Mouse (Mus musculus) MEL (cell line): ENCODE measurements at regions not wholly inside any gene's neighbourhood (a gene's known extent, or its start where the extent isn't known, plus 50 kb on each side); places are given as distances from the start of the nearest gene placed in this dataset.

Experiments
- DNase-seq: peaks from one replicate; pipeline ENCODE4 v3.0.0; 2011; ENCODE audit warnings: low read depth, low spot score
- H3K27ac ChIP-seq: 2 replicates; pipeline ENCODE4 v1.5.1; 2012; ENCODE audit warnings: low read depth, mild to moderate bottlenecking, control low read depth, low read length, moderate library complexity; ENCODE audit not compliant: control insufficient read depth
- H3K27me3 ChIP-seq, 2 experiments: fragments of 150-350 bp in 1 of 2; sonication (generic) in 1 of 2; 2 replicates each; pipeline ENCODE4 v1.6.1; 2012; ENCODE audit warnings: low read length in 2 of 2, mild to moderate bottlenecking in 2 of 2, improper control_type of control experiment in 1 of 2, moderate library complexity in 1 of 2; ENCODE audit not compliant: insufficient read depth in 2 of 2, control insufficient read depth in 1 of 2
- H3K36me3 ChIP-seq, 2 experiments: 2 replicates each; pipeline ENCODE4 v1.6.1; 2012 to 2014; ENCODE audit warnings: low read length in 2 of 2, improper control_type of control experiment in 1 of 2, inconsistent platforms in 1 of 2, mild to moderate bottlenecking in 1 of 2; ENCODE audit not compliant: insufficient read depth in 2 of 2, control insufficient read depth in 1 of 2
- H3K4me1 ChIP-seq, 2 experiments: fragments of 150-350 bp in 1 of 2; sonication (generic) in 1 of 2; 2 replicates each; pipeline ENCODE4 v1.6.1; 2012; ENCODE audit warnings: low read length in 2 of 2, improper control_type of control experiment in 1 of 2, mild to moderate bottlenecking in 1 of 2; ENCODE audit not compliant: insufficient read depth in 2 of 2, control insufficient read depth in 1 of 2
- H3K4me3 ChIP-seq, 2 experiments: fragments of 150-350 bp in 1 of 2; sonication (generic) in 1 of 2; 2 replicates each; pipeline ENCODE4 v1.5.1; 2012; ENCODE audit warnings: low read depth in 2 of 2, low read length in 2 of 2, mild to moderate bottlenecking in 2 of 2, moderate library complexity in 2 of 2, control low read depth in 1 of 2, improper control_type of control experiment in 1 of 2; ENCODE audit not compliant: control insufficient read depth in 1 of 2, insufficient read depth in 1 of 2
- H3K79me2 ChIP-seq: 2 replicates; pipeline ENCODE4 v1.6.1; 2012; ENCODE audit warnings: mild to moderate bottlenecking, low read length, moderate library complexity; ENCODE audit not compliant: control insufficient read depth, poor library complexity, insufficient read depth
- H3K9ac ChIP-seq: 2 replicates; pipeline ENCODE4 v1.6.1; 2012; ENCODE audit warnings: low read depth, mild to moderate bottlenecking, control low read depth, low read length, moderate library complexity; ENCODE audit not compliant: control insufficient read depth, poor library complexity, severe bottlenecking
- H3K9me3 ChIP-seq: fragments of 150-350 bp; sonication (generic); replicated peaks from 2 replicates; pipeline ENCODE4 v1.6.1; 2012; ENCODE audit warnings: mild to moderate bottlenecking, low read length, improper control_type of control experiment, moderate library complexity; ENCODE audit not compliant: insufficient read depth
- BHLHE40 ChIP-seq: IDR thresholded peaks from 2 replicates; pipeline ENCODE4 v1.6.1; 2012; ENCODE audit warnings: low read depth, mild to moderate bottlenecking, inconsistent platforms, low read length, improper control_type of control experiment, borderline replicate concordance
- CHD1 ChIP-seq: IDR thresholded peaks from 2 replicates; pipeline ENCODE4 v1.6.1; 2012; ENCODE audit warnings: low read depth, mild to moderate bottlenecking, inconsistent platforms, low read length, improper control_type of control experiment
- CHD2 ChIP-seq: IDR thresholded peaks from 2 replicates; pipeline ENCODE4 v1.6.1; 2011; ENCODE audit warnings: low read length, improper control_type of control experiment
- CTCF ChIP-seq, 3 experiments: IDR thresholded peaks in 2 of 3; conservative IDR thresholded peaks in 1 of 3; 2 replicates each; pipeline ENCODE4 v1.5.1; 2011 to 2012; ENCODE audit warnings: low read length in 3 of 3, low read depth in 2 of 3, mild to moderate bottlenecking in 2 of 3, improper control_type of control experiment in 1 of 3, inconsistent platforms in 1 of 3, mixed read lengths in 1 of 3, moderate library complexity in 1 of 3; ENCODE audit not compliant: control insufficient read depth in 1 of 3, insufficient read depth in 1 of 3, poor library complexity in 1 of 3, severe bottlenecking in 1 of 3
- ELF1 ChIP-seq: IDR thresholded peaks from 2 replicates; pipeline ENCODE4 v1.6.1; 2014; ENCODE audit warnings: low read depth, mild to moderate bottlenecking, inconsistent platforms, low read length, improper control_type of control experiment, moderate library complexity
- EP300 ChIP-seq, 2 experiments: IDR thresholded peaks; 2 replicates each; pipeline ENCODE4 v1.6.1; 2011; ENCODE audit warnings: improper control_type of control experiment in 2 of 2, low read length in 2 of 2, low read depth in 1 of 2, mild to moderate bottlenecking in 1 of 2
- GABPA ChIP-seq: IDR thresholded peaks from 2 replicates; pipeline ENCODE4 v1.6.1; 2012; ENCODE audit warnings: low read depth, mild to moderate bottlenecking, inconsistent platforms, low read length, improper control_type of control experiment, moderate library complexity
- HCFC1 ChIP-seq: IDR thresholded peaks from 2 replicates; pipeline ENCODE4 v1.6.1; 2012; ENCODE audit warnings: low read depth, mild to moderate bottlenecking, inconsistent platforms, low read length, improper control_type of control experiment, moderate library complexity
- JUND ChIP-seq: IDR thresholded peaks from 2 replicates; pipeline ENCODE4 v1.6.1; 2011; ENCODE audit warnings: low read depth, mild to moderate bottlenecking, improper control_type of control experiment, low read length
- KAT2A ChIP-seq: conservative IDR thresholded peaks from 2 replicates; pipeline ENCODE4 v1.6.1; 2012; ENCODE audit warnings: low read depth, low read length, improper control_type of control experiment, inconsistent platforms
- MAFK ChIP-seq: IDR thresholded peaks from 2 replicates; pipeline ENCODE4 v1.6.1; 2011; ENCODE audit warnings: low read depth, mild to moderate bottlenecking, low read length, improper control_type of control experiment, borderline replicate concordance
- MAX ChIP-seq: IDR thresholded peaks from 2 replicates; pipeline ENCODE4 v1.6.1; 2011; ENCODE audit warnings: low read length, improper control_type of control experiment
- MEF2A ChIP-seq: IDR thresholded peaks from 2 replicates; pipeline ENCODE4 v1.6.1; 2014; ENCODE audit warnings: low read depth, mild to moderate bottlenecking, inconsistent platforms, low read length, improper control_type of control experiment; ENCODE audit not compliant: poor library complexity, insufficient replicate concordance, severe bottlenecking; ENCODE audit errors: extremely low read depth
- MXI1 ChIP-seq: IDR thresholded peaks from 2 replicates; pipeline ENCODE4 v1.6.1; 2011; ENCODE audit warnings: mild to moderate bottlenecking, low read depth, low read length, improper control_type of control experiment
- MYB ChIP-seq: IDR thresholded peaks from 2 replicates; pipeline ENCODE4 v1.6.1; 2011; ENCODE audit warnings: mild to moderate bottlenecking, low read depth, low read length, improper control_type of control experiment
- NRF1 ChIP-seq: IDR thresholded peaks from 2 replicates; pipeline ENCODE4 v1.6.1; 2014; ENCODE audit warnings: low read depth, mild to moderate bottlenecking, inconsistent platforms, low read length, improper control_type of control experiment, moderate library complexity; ENCODE audit not compliant: poor library complexity, insufficient read depth, severe bottlenecking
- POLR2A ChIP-seq, 2 experiments: IDR thresholded peaks; 2 replicates each; pipeline ENCODE4 v1.6.1; 2011 to 2012; ENCODE audit warnings: low read length in 2 of 2, mild to moderate bottlenecking in 2 of 2, control low read depth in 1 of 2, improper control_type of control experiment in 1 of 2, low read depth in 1 of 2, moderate library complexity in 1 of 2; ENCODE audit not compliant: control insufficient read depth in 1 of 2, insufficient read depth in 1 of 2, poor library complexity in 1 of 2
- RAD21 ChIP-seq: IDR thresholded peaks from 2 replicates; pipeline ENCODE4 v1.6.1; 2011; ENCODE audit warnings: mild to moderate bottlenecking, low read depth, low read length, improper control_type of control experiment
- RCOR1 ChIP-seq: IDR thresholded peaks from 2 replicates; pipeline ENCODE4 v1.6.1; 2012; ENCODE audit warnings: low read depth, mild to moderate bottlenecking, inconsistent platforms, low read length, improper control_type of control experiment
- SIN3A ChIP-seq: IDR thresholded peaks from 2 replicates; pipeline ENCODE4 v1.6.1; 2012; ENCODE audit warnings: low read length, improper control_type of control experiment, inconsistent platforms
- SMC3 ChIP-seq: IDR thresholded peaks from 2 replicates; pipeline ENCODE4 v1.6.1; 2011; ENCODE audit warnings: low read depth, low read length, improper control_type of control experiment
- TAL1 ChIP-seq: IDR thresholded peaks from 2 replicates; pipeline ENCODE4 v1.6.1; 2012; ENCODE audit warnings: mild to moderate bottlenecking, inconsistent platforms, low read length, moderate library complexity, mixed read lengths
- TBP ChIP-seq: IDR thresholded peaks from 2 replicates; pipeline ENCODE4 v1.8.0; 2011; ENCODE audit warnings: low read depth, low read length, improper control_type of control experiment
- USF2 ChIP-seq, 2 experiments: IDR thresholded peaks; 2 replicates each; pipeline ENCODE4 v1.6.1; 2011 to 2012; ENCODE audit warnings: improper control_type of control experiment in 2 of 2, low read length in 2 of 2, borderline replicate concordance in 1 of 2, inconsistent platforms in 1 of 2, low read depth in 1 of 2, mild to moderate bottlenecking in 1 of 2; ENCODE audit not compliant: insufficient read depth in 1 of 2
- ZC3H11A ChIP-seq: IDR thresholded peaks from 2 replicates; pipeline ENCODE4 v1.6.1; 2012; ENCODE audit warnings: low read depth, mild to moderate bottlenecking, inconsistent platforms, low read length, improper control_type of control experiment

GRCm38 (mm10) chrX:163117681-163118393 is 153.4 kb upstream of the S100g start:
- H3K4me3 ChIP-seq: no peak overlapping the region
- no peaks in the 10 kb centered on the region for H3K36me3 ChIP-seq
- H3K4me1 ChIP-seq: no peaks in the 10 kb centered on the region
- TF ChIP-seq EP300 (IDR thresholded peaks at IDR 0.05; ENCODE audit: low read depth in 1 of 2, low read length in 2 of 2) (no peak), GABPA (no peak), TBP (no peak), CTCF (IDR thresholded peaks at IDR 0.05 in 2 of 3, conservative IDR thresholded peaks at IDR 0.05 in 1 of 3; ENCODE audit: control insufficient read depth in 1 of 3, insufficient read depth in 1 of 3, low read depth in 2 of 3, low read length in 3 of 3, poor library complexity in 1 of 3, severe bottlenecking in 1 of 3) (no peak), NRF1 (no peak), BHLHE40 (no peak), SMC3 (no peak), ZC3H11A (no peak), MYB (no peak), MXI1 (no peak), POLR2A (IDR thresholded peaks at IDR 0.05; ENCODE audit: control insufficient read depth in 1 of 2, insufficient read depth in 1 of 2, low read depth in 1 of 2, low read length in 2 of 2, poor library complexity in 1 of 2) (no peak), SIN3A (no peak), MAFK (no peak), JUND (no peak), RCOR1 (no peak), KAT2A (no peak), CHD2 (no peak), CHD1 (no peak), ELF1 (no peak)
- no peaks in the 10 kb centered on the region for H3K79me2 ChIP-seq
- DNase-seq: no peak
- no peaks in the 10 kb centered on the region for H3K27me3 ChIP-seq
- no peak overlapping the region for H3K9ac ChIP-seq
- H3K27ac ChIP-seq: no peak overlapping the region
- no peaks in the 10 kb centered on the region for H3K9me3 ChIP-seq

- H3K36me3 ChIP-seq: no peaks in the 10 kb centered on the region
- H3K9ac ChIP-seq: no peak overlapping the region
- no peaks in the 10 kb centered on the region for H3K27me3 ChIP-seq
- H3K4me1 ChIP-seq: no peaks in the 10 kb centered on the region
- no peak overlapping the region for H3K27ac ChIP-seq
- no peaks in the 10 kb centered on the region for H3K79me2 ChIP-seq
- no peak for TF ChIP-seq ZC3H11A
- no peak for TF ChIP-seq TAL1
- TF ChIP-seq MEF2A: no peak
- no peak for TF ChIP-seq MAX
- TF ChIP-seq MXI1: no peak
- no peak for TF ChIP-seq CTCF (IDR thresholded peaks at IDR 0.05 in 2 of 3, conservative IDR thresholded peaks at IDR 0.05 in 1 of 3; ENCODE audit: control insufficient read depth in 1 of 3, insufficient read depth in 1 of 3, low read depth in 2 of 3, low read length in 3 of 3, poor library complexity in 1 of 3, severe bottlenecking in 1 of 3)
- no peak for TF ChIP-seq POLR2A (IDR thresholded peaks at IDR 0.05; ENCODE audit: control insufficient read depth in 1 of 2, insufficient read depth in 1 of 2, low read depth in 1 of 2, low read length in 2 of 2, poor library complexity in 1 of 2)
- TF ChIP-seq RAD21: no peak
- TF ChIP-seq KAT2A: no peak
- no peak for TF ChIP-seq MYB
- TF ChIP-seq USF2 (IDR thresholded peaks at IDR 0.05; ENCODE audit: borderline replicate concordance in 1 of 2, insufficient read depth in 1 of 2, low read depth in 1 of 2, low read length in 2 of 2): no peak
- no peak for TF ChIP-seq ELF1
- TF ChIP-seq SMC3: no peak
- TF ChIP-seq CHD1: no peak
- TF ChIP-seq SIN3A: no peak
- TF ChIP-seq HCFC1: no peak
- no peak for TF ChIP-seq JUND
- no peaks in the 10 kb centered on the region for H3K9me3 ChIP-seq
- no peak overlapping the region for H3K4me3 ChIP-seq
- no peak for DNase-seq
These were observed 152.8 kb upstream of the S100g start for GRCm38 (mm10) chrX:163117237-163117636.
